Mouse (Mus musculus) kidney, adult 2 months (tissue): Measurements from ENCODE around the gene Ccdc171.

Source experiments
- CTCF ChIP-seq: fragments of 200-500 bp; conservative IDR thresholded peaks from 2 replicates; pipeline ENCODE4 v1.5.1; 2011; ENCODE audit warnings: low read depth, mild to moderate bottlenecking, control low read depth, low read length, moderate library complexity, mixed read lengths; ENCODE audit not compliant: insufficient read depth, insufficient read length
- POLR2A ChIP-seq: fragments of 200-500 bp; IDR thresholded peaks from one replicate; pipeline ENCODE4 v1.6.1; 2011; ENCODE audit warnings: low read depth, low read length, control low read depth

DNA sequence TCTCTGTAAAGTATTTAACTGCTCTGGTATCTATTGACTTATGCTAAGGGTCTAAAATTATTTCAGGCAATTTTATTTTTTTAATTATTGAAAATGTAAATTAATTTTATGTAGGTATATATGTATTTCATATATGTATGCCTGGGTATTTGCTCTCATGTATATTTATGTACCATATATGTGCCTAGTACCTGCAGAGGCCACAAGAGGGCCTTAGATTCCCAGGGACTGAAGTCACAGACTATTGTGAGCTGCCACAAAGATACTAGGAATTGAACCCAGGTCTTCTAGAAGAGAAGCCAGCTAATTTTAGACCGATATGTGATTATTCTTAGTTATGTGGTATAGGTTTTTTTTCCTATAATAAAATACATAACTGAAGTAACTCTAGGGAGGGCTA lies 62.2 kb downstream of the Ccdc171 start:
- TF ChIP-seq CTCF (no peak), POLR2A (no peak)
